Mouse (Mus musculus) spleen, postnatal 4 days (tissue): Measurements from ENCODE around the gene Ccnk.

Experiments
- DNase-seq, 2 experiments: peaks; one replicate each; pipeline ENCODE4 v3.0.0; 2022; ENCODE audit warnings: low spot score in 2 of 2

Gene Ccnk

GRCm38 (mm10) chr12:108179321-108180266, at the start of gene Ccnk:
Gene Ccnk, plus strand, starts transcription at chr12:108179579.
- peak; percentile 98 for DNase-seq

- no peak for DNase-seq
Observed at GRCm38 (mm10) chr12:108132450-108133070, 46.8 kb upstream of the Ccnk start.

DNA sequence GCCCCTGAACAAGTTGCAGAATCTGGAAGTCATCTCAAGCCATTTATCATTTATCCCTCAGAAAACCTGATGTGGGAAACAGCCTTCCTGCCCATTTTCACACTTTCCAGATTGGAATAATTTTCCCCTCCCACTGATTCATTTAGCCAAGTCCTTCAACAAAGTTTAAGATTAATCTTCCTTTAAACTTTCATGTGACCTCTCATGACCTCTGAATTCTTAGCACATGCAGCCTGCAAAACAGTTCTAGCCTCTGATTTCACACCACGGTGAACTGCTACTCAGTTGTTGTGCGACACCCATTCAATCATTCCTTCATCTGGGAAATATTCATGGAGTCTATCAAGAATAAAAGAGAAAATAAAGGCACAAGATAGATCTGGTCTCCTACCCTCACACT, 46.2 kb upstream of the Ccnk start:
- no peak for DNase-seq

DNA sequence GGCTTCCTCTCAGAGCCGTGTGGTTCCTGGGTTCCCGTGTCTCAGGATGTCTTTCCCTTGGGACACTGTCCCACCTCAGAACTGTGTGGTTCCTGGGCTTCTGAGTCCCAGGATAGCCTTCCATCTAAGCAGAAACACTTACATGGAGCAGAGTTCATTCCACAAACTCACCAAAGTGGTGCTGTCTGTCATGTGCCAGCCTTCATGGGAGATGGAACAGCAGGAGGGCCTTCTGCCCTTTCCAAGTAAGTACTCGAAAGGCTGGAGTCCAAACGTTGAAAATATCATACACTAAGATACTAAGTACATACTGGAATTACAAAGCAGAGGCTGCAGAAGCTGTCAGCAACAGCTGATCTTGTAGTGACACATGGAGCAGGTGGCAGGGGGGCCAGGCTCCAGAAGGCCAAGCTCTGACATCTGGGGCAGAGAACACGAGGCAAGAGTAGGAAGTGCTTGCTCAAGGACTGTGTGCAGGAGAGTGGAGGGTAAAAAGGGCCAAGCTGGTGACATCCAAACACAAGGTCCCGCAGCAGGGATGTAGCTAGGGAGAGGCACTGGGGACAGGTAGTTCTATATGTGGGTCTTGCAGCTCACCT, 43.7 kb upstream of the Ccnk start:
- DNase-seq = no peak

DNA sequence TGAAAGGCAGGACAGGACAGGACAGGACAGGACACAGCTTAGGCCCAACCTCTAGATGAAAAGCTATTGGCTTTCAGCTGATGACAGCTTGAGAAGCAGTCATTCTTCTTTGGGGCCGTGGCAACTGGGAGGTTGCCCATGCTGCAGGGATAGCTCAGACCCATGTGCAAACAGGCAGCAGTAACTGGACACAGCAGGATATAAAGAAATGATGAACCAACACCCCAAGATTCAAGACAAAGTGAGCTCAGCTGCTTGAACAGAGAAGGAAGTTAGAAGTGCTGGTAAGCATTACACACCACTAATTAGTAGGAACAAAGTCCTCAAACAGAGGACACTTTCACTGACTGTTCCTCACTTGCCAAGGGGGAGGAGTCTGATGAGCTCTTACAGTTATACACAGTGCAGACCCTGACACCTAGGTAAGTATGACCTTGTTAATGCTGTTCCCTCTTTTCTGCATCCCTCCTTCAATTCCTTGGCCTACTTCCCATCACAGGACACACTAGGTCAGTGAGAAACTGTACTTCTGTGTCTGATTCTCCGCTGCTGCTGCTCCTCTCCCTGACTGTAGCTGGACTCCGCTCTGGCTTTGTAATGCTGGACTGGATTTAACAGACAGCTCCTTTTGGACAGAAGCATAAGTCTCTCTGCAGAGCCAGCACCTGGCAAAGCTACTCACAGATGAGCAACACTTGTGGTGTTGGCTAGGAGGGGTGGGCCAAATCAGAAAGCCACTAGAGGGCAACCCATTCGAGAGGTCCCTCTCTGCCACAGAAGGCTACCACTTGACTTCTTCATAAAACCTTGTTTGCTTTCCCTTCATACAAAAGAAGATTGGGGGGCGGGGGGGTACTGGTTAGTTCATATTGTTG, 35.5 kb upstream of the Ccnk start:
- DNase-seq = no peak

DNA sequence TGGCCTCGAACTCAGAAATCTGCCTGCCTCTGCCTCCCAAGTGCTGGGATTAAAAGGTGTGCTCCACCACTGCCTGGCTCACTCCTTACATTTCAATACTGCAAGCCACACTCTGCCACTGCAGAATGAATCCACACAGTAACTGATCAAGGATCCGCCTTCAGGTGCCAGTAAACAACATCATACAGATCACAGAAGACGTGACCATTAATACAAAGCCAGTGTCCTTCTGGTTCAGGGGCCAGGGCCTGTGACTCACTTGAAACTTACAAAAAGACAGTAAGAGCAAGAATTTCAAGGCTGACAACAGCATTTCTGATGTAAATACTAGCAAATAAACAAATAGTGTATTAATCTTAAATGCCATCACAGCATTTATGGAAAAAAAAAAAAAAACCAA, 34.2 kb upstream of the Ccnk start:
- no peak for DNase-seq

DNA sequence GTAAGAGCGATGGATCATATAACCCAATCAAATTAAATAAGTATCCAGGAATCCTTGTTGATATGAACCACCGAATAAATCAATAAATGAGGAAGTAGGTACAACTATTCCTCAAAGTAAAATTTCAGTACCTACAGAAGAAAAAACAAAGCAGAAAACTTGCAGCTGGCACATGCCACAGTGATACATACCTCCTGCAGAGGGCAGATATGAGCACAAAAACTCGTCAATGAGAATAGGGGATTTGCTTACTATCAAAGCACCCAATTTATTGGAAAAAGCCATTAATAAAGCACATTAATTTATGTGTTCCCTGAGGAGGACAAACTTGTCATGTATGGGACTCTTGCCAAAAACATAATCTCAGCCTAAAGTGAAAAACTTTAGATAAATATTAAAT, 29.6 kb upstream of the Ccnk start:
- no peak for DNase-seq

- no peak for DNase-seq
Observed at GRCm38 (mm10) chr12:108152743-108153142, 26.6 kb upstream of the Ccnk start.

DNA sequence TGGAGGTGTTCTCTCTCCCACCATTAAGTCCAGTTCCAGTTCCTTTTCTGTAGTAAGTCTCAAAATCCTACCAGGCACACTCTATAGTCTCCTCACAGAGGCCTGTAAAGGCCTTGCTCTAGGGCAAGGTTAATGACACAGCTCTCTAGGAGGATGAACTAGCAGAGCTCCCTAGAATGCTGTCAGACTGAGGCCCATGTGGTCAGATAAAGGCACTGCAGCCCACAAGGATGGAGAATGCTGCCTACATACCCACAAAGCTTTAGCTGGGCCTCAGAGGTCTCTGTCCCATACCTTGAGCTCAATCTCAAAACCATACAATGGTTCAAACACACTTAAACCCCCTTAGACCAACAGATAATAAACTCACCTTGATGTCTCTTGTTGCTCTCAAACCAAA, 19.5 kb upstream of the Ccnk start:
- no peak for DNase-seq

DNA sequence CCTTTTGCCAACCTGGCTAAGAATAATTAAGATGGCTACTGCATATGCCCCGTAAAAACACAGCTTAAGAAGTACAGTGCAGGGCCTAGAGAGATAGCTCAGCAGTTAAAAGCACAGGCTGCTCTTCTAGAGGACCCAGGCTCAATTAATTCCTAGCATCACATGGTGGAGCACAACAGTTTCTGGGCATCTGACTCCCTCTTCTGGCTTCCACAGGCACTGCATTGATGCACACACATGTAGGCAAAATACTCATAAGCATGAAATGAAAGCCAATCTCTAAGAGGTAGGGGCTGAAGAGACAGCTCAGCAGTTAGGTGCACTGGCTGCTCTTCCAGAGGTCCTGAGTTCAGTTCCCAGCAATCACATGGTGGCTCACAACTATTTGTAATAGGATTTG, 17.3 kb upstream of the Ccnk start:
- DNase-seq = no peak

DNA sequence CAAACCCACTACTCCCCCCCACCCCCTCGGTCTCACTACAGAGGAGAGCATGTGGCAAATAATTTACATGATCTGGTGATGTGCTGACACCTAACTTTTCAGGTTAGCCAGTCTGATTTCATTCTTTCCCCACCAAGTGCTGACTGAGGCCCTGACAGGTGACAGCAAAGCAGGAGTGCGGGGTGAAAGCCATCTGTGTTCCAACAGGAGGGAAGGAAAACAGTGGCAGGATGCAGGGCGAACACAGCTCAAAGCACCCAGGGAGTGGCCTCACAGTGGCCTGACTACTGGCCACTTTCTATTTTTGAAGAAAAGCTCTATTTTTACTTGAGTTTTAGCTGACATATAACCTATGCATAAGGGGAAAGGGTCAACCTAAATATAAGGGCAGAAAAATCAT, 15.7 kb upstream of the Ccnk start:
- DNase-seq = no peak

- no peak for DNase-seq
Observed at GRCm38 (mm10) chr12:108168909-108169308, 10.5 kb upstream of the Ccnk start.

DNA sequence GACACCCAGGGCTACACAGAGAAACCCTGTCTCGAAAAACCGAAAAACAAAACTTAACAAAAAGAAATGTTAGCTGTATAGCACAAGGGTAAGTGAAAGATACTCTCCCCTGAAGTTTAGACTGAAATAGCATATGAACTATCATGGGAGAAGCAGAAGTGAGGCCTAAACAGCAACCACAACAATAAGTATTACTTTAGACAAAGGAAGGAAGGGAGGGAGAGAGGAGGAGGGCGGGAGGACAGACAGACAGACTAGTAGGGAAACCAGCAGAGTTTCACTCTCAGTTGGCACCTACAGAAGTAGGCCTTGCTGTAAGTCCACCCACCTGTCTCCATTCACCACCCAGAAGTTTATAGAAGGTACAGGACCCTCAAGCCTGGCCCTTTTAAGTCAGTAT, 8.9 kb upstream of the Ccnk start:
- no peak for DNase-seq

DNA sequence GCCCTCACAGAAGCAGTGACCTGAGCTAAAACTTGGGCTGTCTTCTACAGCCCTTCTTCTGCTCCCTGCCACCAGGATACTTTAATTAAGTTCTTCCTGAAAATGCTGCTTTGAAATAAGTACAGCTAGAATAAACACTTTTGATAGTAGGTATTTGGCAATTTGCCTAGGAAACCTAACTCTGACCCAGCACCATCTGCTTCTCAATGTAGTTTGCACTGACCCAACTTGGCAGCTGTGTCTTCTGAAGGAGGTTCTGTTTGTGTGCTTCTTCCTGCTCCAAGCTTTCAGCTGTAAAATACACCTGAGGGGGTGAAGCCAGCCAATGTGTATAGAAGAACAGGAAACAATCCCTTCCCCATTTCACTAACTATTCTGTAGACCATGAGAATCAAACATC, 8.0 kb upstream of the Ccnk start:
- DNase-seq = no peak

- no peak for DNase-seq
Observed at GRCm38 (mm10) chr12:108172639-108173038, 6.7 kb upstream of the Ccnk start.

DNA sequence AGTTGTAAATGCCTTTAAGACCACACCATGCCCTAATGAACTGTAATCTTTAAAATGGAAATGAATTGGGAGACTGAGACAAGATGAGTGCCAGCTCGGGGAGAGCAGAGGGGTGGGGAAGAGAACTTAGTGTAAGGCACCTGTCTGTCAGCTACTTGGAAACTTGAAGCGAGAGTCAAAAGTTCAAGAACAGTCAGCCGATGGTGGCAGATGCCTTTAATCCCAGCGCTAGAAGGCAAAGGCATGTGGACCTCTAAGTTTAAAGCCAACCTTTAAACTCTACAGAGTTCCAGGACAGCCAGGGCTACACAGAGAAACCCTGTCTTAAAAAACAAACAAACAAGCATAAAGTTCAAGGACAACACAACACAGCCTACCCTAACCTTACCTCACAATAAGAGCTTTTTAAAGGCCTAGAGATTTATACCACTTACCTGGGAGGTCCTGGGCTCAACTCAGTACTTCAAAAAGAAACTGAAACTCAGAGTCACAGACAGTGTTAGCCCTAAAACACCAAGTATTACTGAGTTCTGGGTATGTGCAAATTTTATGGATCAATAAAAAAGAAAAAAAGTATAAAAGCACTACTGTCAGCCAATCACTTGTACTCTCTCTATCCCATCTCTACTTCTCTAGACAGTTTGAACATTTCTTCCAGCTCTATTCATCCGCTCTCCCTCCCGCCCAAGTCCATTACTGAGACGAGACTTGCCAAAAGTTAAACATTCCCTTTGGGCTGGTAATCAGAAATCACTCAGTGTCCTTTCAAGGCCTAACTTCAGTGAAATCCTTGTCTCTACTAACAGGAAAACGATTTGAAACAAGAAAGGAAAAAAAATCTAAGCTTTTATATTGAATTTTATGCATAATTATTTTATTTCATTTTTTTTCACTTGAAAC, 4.5 kb upstream of the Ccnk start:
- no peak for DNase-seq

- no peak for DNase-seq
Observed at GRCm38 (mm10) chr12:108176366-108176765, 3.0 kb upstream of the Ccnk start.

DNA sequence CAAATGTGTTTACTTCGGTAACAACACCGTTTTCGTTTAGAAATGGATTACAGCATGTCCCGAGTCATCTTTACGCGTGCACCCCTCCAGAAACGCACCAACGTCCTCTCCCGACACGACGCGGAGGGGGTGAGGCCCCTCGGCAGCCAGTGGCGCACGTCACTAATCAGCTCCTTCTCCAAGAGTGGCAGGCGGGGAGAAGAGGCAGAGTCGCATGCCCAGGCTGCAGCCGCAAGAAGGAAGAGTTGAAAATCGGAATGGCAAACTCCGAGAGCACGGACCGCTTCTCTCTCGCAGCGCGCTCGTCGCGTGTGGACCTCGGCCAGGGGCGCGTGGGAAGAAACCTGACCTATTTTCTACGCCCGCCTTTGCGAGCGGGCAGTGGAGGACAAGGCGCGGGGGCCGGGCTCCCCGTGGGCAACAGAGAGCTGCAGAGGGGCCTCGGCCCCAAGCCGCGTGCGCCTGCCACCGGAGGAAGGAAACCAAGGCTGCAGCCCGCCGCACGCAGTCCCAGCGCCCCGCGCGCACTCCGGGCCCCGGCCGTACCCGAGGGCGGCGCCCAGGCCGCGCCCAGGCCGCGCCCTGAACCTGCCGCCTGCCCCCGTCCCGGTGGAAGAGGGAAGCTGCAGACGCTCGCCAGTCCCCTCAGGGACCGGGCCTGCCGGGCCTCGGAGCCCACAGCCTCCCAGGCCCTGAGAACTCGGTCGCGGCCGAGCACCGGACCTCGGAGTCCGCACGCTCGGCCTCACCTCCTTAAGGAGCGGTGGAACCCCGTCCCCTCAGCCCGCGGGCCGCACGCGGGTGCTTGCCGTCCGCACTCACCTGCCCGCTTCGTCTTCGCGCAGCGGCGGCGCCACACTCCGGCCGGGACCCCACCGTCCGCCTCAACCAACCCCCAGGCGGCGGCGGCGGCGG, 791 bp upstream of the Ccnk start:
- DNase-seq = peak; percentile 75 to 89

DNA sequence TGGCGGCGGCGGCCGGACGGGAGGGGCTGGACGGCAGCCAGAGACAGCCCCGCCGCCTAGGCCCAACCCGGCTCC, 296 bp upstream of the Ccnk start, which contains the start of gene Setd3:
Gene Setd3 (minus strand): TSS at position 69 of the 75 bp plus-strand sequence.
- no peak for DNase-seq

DNA sequence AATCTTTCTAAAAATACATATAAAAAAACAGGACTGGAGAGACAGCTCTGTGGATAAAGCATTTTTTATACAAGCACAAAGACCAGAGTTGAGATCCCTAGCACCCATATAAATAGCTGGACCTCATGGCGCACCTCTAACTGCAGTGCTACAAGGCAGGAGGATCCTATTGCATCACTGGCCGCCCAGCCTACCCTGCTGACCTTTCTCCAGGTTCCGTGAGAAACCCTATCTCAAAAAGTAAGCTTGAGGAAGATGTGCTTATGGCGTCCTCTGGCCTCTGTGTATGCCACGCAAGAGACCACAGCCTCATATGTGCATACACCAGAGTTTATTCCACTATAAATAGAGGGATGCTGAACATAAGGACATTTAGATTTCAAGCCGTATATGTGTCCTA, 2.3 kb downstream of the Ccnk start:
- DNase-seq = no peak
